Mouse (Mus musculus) E14TG2a.4 (cell line): ENCODE measurements at regions not wholly inside any gene's neighbourhood (a gene's known extent, or its start where the extent isn't known, plus 50 kb on each side); places are given as distances from the start of the nearest gene placed in this dataset.

Experiments used
- CTCF ChIP-seq: conservative IDR thresholded peaks from 2 replicates; pipeline ENCODE4 v1.5.1; 2014; ENCODE audit warnings: low read length
- NANOG ChIP-seq: IDR thresholded peaks from 2 replicates; pipeline ENCODE4 v1.6.1; 2014; ENCODE audit warnings: borderline replicate concordance, low read length, mixed read lengths

GRCm38 (mm10) chr17:62464228-62464627 lies 416.9 kb downstream of the Efna5 start:
- TF ChIP-seq CTCF (no peak), NANOG (no peak)
